Mouse (Mus musculus) lung, adult 2 months (tissue): ENCODE results near the gene Gtf2ird2.

Source experiments
- CTCF ChIP-seq: fragments of 200-500 bp; IDR thresholded peaks from 2 replicates; pipeline ENCODE4 v1.5.1; 2011; ENCODE audit warnings: mild to moderate bottlenecking, low read length, control low read depth; ENCODE audit not compliant: insufficient read depth
- POLR2A ChIP-seq: fragments of 200-500 bp; IDR thresholded peaks from 2 replicates; pipeline ENCODE4 v1.6.1; 2011; ENCODE audit warnings: low read depth, mild to moderate bottlenecking, control low read depth, low read length, borderline replicate concordance; ENCODE audit errors: extremely low read depth

- TF ChIP-seq CTCF: no peak
- no peak for TF ChIP-seq POLR2A
Observed at GRCm38 (mm10) chr5:134258395-134258794, 74.6 kb downstream of the Gtf2ird2 start.
